Mouse (Mus musculus): ENCODE measurements around the gene Smarcd2. TPM values are rescaled to one million over a fixed set of nuclear protein-coding genes. Genes with fewer than 3 reads are reported as not detected.
A peak's percentile ranks its signal among the peaks of the same experiment; 100 is the strongest.

The Smarcd2 gene
- total and polyA plus RNA-seq, 2 experiments from 2014 or later = 10.7 to 43.0 TPM

DNA sequence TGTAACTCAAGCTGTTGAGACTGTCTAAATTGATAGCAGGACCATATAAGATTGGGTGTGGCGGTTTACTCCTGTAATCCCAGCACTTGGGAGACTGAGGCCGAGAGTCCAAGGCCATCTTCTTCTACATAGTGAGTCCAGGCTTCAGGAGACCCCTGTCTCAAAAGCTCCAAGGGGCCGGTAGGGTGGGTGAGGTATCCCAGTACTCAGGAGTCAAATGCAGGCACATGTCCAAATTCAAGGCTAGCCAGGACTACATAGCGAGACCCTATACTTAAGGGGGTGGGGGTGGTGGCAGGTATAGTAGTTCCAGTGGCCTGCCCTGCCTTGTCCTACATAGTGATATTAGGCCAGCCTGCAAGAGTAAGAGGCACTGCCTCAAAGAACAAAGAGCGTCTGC, 57.9 kb downstream of the Smarcd2 start:
- H3K4me1 ChIP-seq (ENCODE audit: control insufficient read depth, insufficient read depth) = peaks cover 34% of the 10 kb centered on the region
- peaks cover 24% of the 10 kb centered on the region for H3K36me3 ChIP-seq (replicated peaks; ENCODE audit: control insufficient read depth, insufficient read depth, low read length)
- peak overlapping the region; percentile 84; the same call in 1 of the 2 replicates for H3K9ac ChIP-seq (replicated peaks; ENCODE audit: low read depth, low read length)
- no peaks in the 10 kb centered on the region for H3K9me3 ChIP-seq (replicated peaks; ENCODE audit: control insufficient read depth, low read length)
- no peak for DNase-seq (ENCODE audit: low spot score)
- TF ChIP-seq EP300 (IDR thresholded peaks at IDR 0.05; ENCODE audit: low read depth) (no peak), CTCF (IDR thresholded peaks at IDR 0.05; ENCODE audit: low read depth) (no peak)
- H3K27ac ChIP-seq (ENCODE audit: low read depth) = no peak overlapping the region
- WGBS = 82% methylated on average over 5 of the region's 5 CpGs
- ATAC-seq (ENCODE audit: insufficient read depth, low read depth) = no peak
- H3K4me2 ChIP-seq (ENCODE audit: low read depth, low read length) = peak overlapping the region; percentile 77
- H3K4me3 ChIP-seq (ENCODE audit: low read depth, low read length) = no peak overlapping the region
- no peaks in the 10 kb centered on the region for H3K27me3 ChIP-seq (ENCODE audit: control insufficient read depth, insufficient read depth, low read length)

Other genes with a start within 250 kb of the Smarcd2 start
- 49.5 and 65.0 TPM in 2 replicates for gene Dcaf7, start 236.1 kb downstream of the Smarcd2 start, total RNA-seq (2014; rRNA removed; ENCODE audit: low replicate concordance)
- gene Dcaf7, start 236.1 kb downstream of the Smarcd2 start, polyA plus RNA-seq (2015; fragmentation: Nextera tagmentation; extraction: Ambion mirVana) = 22.4 and 27.4 TPM in 2 replicates
- 40.6 and 50.4 TPM in 2 replicates for gene Taco1, start 206.9 kb downstream of the Smarcd2 start, total RNA-seq (2014; rRNA removed; ENCODE audit: low replicate concordance)
- gene Taco1, start 206.9 kb downstream of the Smarcd2 start, polyA plus RNA-seq (2015; fragmentation: Nextera tagmentation; extraction: Ambion mirVana) = 14.1 and 17.4 TPM in 2 replicates
- 44.0 and 71.9 TPM in 2 replicates for gene Map3k3, start 188.4 kb downstream of the Smarcd2 start, total RNA-seq (2014; rRNA removed; ENCODE audit: low replicate concordance)
- gene Map3k3, start 188.4 kb downstream of the Smarcd2 start, polyA plus RNA-seq (2015; fragmentation: Nextera tagmentation; extraction: Ambion mirVana) = 13.8 and 14.5 TPM in 2 replicates
- not detected in 2 replicates for gene Gm10840, start 112.1 kb downstream of the Smarcd2 start, total RNA-seq (2014; rRNA removed; ENCODE audit: low replicate concordance)
- not detected in 2 replicates for gene Gm10840, start 112.1 kb downstream of the Smarcd2 start, polyA plus RNA-seq (2015; fragmentation: Nextera tagmentation; extraction: Ambion mirVana)
- gene Limd2, start 112.1 kb downstream of the Smarcd2 start, total RNA-seq (2014; rRNA removed; ENCODE audit: low replicate concordance) = 8.2 and 34.8 TPM in 2 replicates
- gene Limd2, start 112.1 kb downstream of the Smarcd2 start, polyA plus RNA-seq (2015; fragmentation: Nextera tagmentation; extraction: Ambion mirVana) = 40.4 and 44.6 TPM in 2 replicates
- gene Strada, start 70.8 kb downstream of the Smarcd2 start, total RNA-seq (2014; rRNA removed; ENCODE audit: low replicate concordance) = 12.6 and 18.7 TPM in 2 replicates
- 12.6 and 13.0 TPM in 2 replicates for gene Strada, start 70.8 kb downstream of the Smarcd2 start, polyA plus RNA-seq (2015; fragmentation: Nextera tagmentation; extraction: Ambion mirVana)
- gene Ccdc47, start 56.6 kb downstream of the Smarcd2 start, total RNA-seq (2014; rRNA removed; ENCODE audit: low replicate concordance) = 22.0 and 23.6 TPM in 2 replicates
- 80.6 and 89.8 TPM in 2 replicates for gene Ccdc47, start 56.6 kb downstream of the Smarcd2 start, polyA plus RNA-seq (2015; fragmentation: Nextera tagmentation; extraction: Ambion mirVana)
- gene Ddx42, start 56.0 kb downstream of the Smarcd2 start, total RNA-seq (2014; rRNA removed; ENCODE audit: low replicate concordance) = 15.8 and 17.8 TPM in 2 replicates
- gene Ddx42, start 56.0 kb downstream of the Smarcd2 start, polyA plus RNA-seq (2015; fragmentation: Nextera tagmentation; extraction: Ambion mirVana) = 25.5 and 29.2 TPM in 2 replicates
- 21.2 and 32.7 TPM in 2 replicates for gene Ftsj3, start 16.9 kb downstream of the Smarcd2 start, total RNA-seq (2014; rRNA removed; ENCODE audit: low replicate concordance)
- gene Ftsj3, start 16.9 kb downstream of the Smarcd2 start, polyA plus RNA-seq (2015; fragmentation: Nextera tagmentation; extraction: Ambion mirVana) = 19.2 and 23.1 TPM in 2 replicates
- 45.8 and 50.8 TPM in 2 replicates for gene Psmc5, start 16.8 kb downstream of the Smarcd2 start, total RNA-seq (2014; rRNA removed; ENCODE audit: low replicate concordance)
- gene Psmc5, start 16.8 kb downstream of the Smarcd2 start, polyA plus RNA-seq (2015; fragmentation: Nextera tagmentation; extraction: Ambion mirVana) = 208 and 210 TPM in 2 replicates
- gene Tcam1, start 3.7 kb upstream of the Smarcd2 start, total RNA-seq (2014; rRNA removed; ENCODE audit: low replicate concordance) = not detected in 2 replicates
- gene Tcam1, start 3.7 kb upstream of the Smarcd2 start, polyA plus RNA-seq (2015; fragmentation: Nextera tagmentation; extraction: Ambion mirVana) = 0.04 TPM in 1 of 2 replicates, not detected in the other
- not detected in 2 replicates for gene Gh, start 28.9 kb upstream of the Smarcd2 start, total RNA-seq (2014; rRNA removed; ENCODE audit: low replicate concordance)
- not detected in 2 replicates for gene Gh, start 28.9 kb upstream of the Smarcd2 start, polyA plus RNA-seq (2015; fragmentation: Nextera tagmentation; extraction: Ambion mirVana)
- gene Cd79b, start 41.8 kb upstream of the Smarcd2 start, total RNA-seq (2014; rRNA removed; ENCODE audit: low replicate concordance) = 0.19 and 2.2 TPM in 2 replicates
- gene Cd79b, start 41.8 kb upstream of the Smarcd2 start, polyA plus RNA-seq (2015; fragmentation: Nextera tagmentation; extraction: Ambion mirVana) = 1.2 and 1.3 TPM in 2 replicates
- 0.70 and 0.76 TPM in 2 replicates for gene Scn4a, start 80.3 kb upstream of the Smarcd2 start, total RNA-seq (2014; rRNA removed; ENCODE audit: low replicate concordance)
- 0.23 and 0.51 TPM in 2 replicates for gene Scn4a, start 80.3 kb upstream of the Smarcd2 start, polyA plus RNA-seq (2015; fragmentation: Nextera tagmentation; extraction: Ambion mirVana)
- gene Prr29, start 92.5 kb upstream of the Smarcd2 start, total RNA-seq (2014; rRNA removed; ENCODE audit: low replicate concordance) = 0.50 TPM in 1 of 2 replicates, not detected in the other
- gene Prr29, start 92.5 kb upstream of the Smarcd2 start, polyA plus RNA-seq (2015; fragmentation: Nextera tagmentation; extraction: Ambion mirVana) = 0.49 and 0.55 TPM in 2 replicates
- gene Icam2, start 115.1 kb upstream of the Smarcd2 start, total RNA-seq (2014; rRNA removed; ENCODE audit: low replicate concordance) = 66.6 and 76.3 TPM in 2 replicates
- 72.9 and 74.9 TPM in 2 replicates for gene Icam2, start 115.1 kb upstream of the Smarcd2 start, polyA plus RNA-seq (2015; fragmentation: Nextera tagmentation; extraction: Ambion mirVana)
- gene Ern1, start 214.9 kb upstream of the Smarcd2 start, total RNA-seq (2014; rRNA removed; ENCODE audit: low replicate concordance) = 5.0 and 8.1 TPM in 2 replicates
- gene Ern1, start 214.9 kb upstream of the Smarcd2 start, polyA plus RNA-seq (2015; fragmentation: Nextera tagmentation; extraction: Ambion mirVana) = 2.0 and 2.6 TPM in 2 replicates